Mouse (Mus musculus) olfactory bulb, adult 2 months (tissue): ENCODE data around the gene Myom1.

Source experiments
- CTCF ChIP-seq: fragments of 200-500 bp; IDR thresholded peaks from 2 replicates; pipeline ENCODE4 v1.5.1; 2012; ENCODE audit warnings: low read depth, mild to moderate bottlenecking, low read length, moderate library complexity; ENCODE audit not compliant: insufficient read depth
- POLR2A ChIP-seq: fragments of 200-500 bp; IDR thresholded peaks from 2 replicates; pipeline ENCODE4 v1.6.1; 2012; ENCODE audit warnings: mild to moderate bottlenecking, low read depth, low read length, moderate library complexity; ENCODE audit not compliant: insufficient read depth

DNA sequence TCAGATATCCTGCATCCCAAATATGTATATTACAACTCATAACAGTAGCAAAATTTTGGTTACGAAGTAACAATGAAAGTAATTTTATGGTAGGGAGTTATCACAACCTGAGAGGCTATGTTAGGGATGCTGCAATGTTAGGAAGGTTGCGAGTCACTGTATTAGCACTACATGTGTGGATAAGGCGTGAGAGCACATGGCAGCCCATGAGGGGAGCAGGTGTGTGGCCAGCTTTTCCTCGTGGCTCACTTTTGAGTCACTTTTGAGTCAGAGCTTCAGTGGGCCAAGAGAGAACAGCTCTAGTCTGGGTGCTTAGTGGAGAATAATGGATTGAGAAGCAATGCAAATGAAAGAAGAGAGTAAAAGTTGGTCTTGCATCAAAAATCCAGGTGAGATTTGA, 139.6 kb downstream of the Myom1 start:
- no peak for TF ChIP-seq POLR2A
- TF ChIP-seq CTCF: no peak
